Mouse (Mus musculus): ENCODE measurements at regions not wholly inside any gene's neighbourhood (a gene's known extent, or its start where the extent isn't known, plus 50 kb on each side); places are given as distances from the start of the nearest gene placed in this dataset.
"Not testable (repeated sequence)": the region's sequence is repeated elsewhere in the genome, so short reads cannot be mapped to it uniquely, and the experiment has no call there.

GRCm38 (mm10) chr6:140816359-140816758, 87.3 kb downstream of the Gm11077 start:
- Histone ChIP-seq H3K27me3 (ENCODE audit: insufficient read depth, poor library complexity, severe bottlenecking) (no peaks in the 10 kb centered on the region), H3K9me3 (no peaks in the 10 kb centered on the region), H3K36me3 (no peaks in the 10 kb centered on the region), H3K4me1 (peaks cover 4% of the 10 kb centered on the region), H3K27ac (no peak overlapping the region), H3K4me3 (no peak overlapping the region)
- 6% methylated on average over 1 of the region's 1 CpGs for WGBS
- no peak for DNase-seq (ENCODE audit: low spot score)

GRCm38 (mm10) chr6:140816831-140817230, 87.7 kb downstream of the Gm11077 start:
- no peaks in the 10 kb centered on the region for H3K36me3 ChIP-seq
- H3K4me1 ChIP-seq: peaks cover 3% of the 10 kb centered on the region
- H3K9me3 ChIP-seq: no peaks in the 10 kb centered on the region
- no peak for DNase-seq (ENCODE audit: low spot score)
- H3K4me3 ChIP-seq: no peak overlapping the region
- WGBS: 19% methylated on average over 6 of the region's 6 CpGs
- no peaks in the 10 kb centered on the region for H3K27me3 ChIP-seq (ENCODE audit: insufficient read depth, poor library complexity, severe bottlenecking)
- no peak overlapping the region for H3K27ac ChIP-seq

GRCm38 (mm10) chr6:140819451-140819878, 90.4 kb downstream of the Gm11077 start:
- H3K36me3 ChIP-seq: no peaks in the 10 kb centered on the region
- H3K27ac ChIP-seq: no peak overlapping the region
- 79% methylated on average over 8 of the region's 8 CpGs for WGBS
- H3K9me3 ChIP-seq: no peaks in the 10 kb centered on the region
- peaks cover 3% of the 10 kb centered on the region for H3K4me1 ChIP-seq
- no peaks in the 10 kb centered on the region for H3K27me3 ChIP-seq (ENCODE audit: insufficient read depth, poor library complexity, severe bottlenecking)
- no peak for DNase-seq (ENCODE audit: low spot score)
- no peak overlapping the region for H3K4me3 ChIP-seq

GRCm38 (mm10) chr6:140826522-140826921, 97.4 kb downstream of the Gm11077 start:
- Histone ChIP-seq H3K27ac (no peak overlapping the region), H3K4me1 (no peaks in the 10 kb centered on the region), H3K36me3 (no peaks in the 10 kb centered on the region), H3K9me3 (no peaks in the 10 kb centered on the region), H3K27me3 (ENCODE audit: insufficient read depth, poor library complexity, severe bottlenecking) (no peaks in the 10 kb centered on the region), H3K4me3 (no peak overlapping the region)
- DNase-seq (ENCODE audit: low spot score): no peak

GRCm38 (mm10) chr6:140827651-140828050, 98.6 kb downstream of the Gm11077 start:
- no peak for DNase-seq (ENCODE audit: low spot score)
- no peak overlapping the region for H3K4me3 ChIP-seq
- H3K27ac ChIP-seq: no peak overlapping the region
- H3K9me3 ChIP-seq: no peaks in the 10 kb centered on the region
- H3K4me1 ChIP-seq: no peaks in the 10 kb centered on the region
- no peaks in the 10 kb centered on the region for H3K27me3 ChIP-seq (ENCODE audit: insufficient read depth, poor library complexity, severe bottlenecking)
- H3K36me3 ChIP-seq: no peaks in the 10 kb centered on the region

- no peak overlapping the region for H3K27ac ChIP-seq
- no peaks in the 10 kb centered on the region for H3K9me3 ChIP-seq
- no peak for DNase-seq (ENCODE audit: low spot score)
- H3K4me3 ChIP-seq: no peak overlapping the region
- no peaks in the 10 kb centered on the region for H3K27me3 ChIP-seq (ENCODE audit: insufficient read depth, poor library complexity, severe bottlenecking)
- no peaks in the 10 kb centered on the region for H3K4me1 ChIP-seq
- 78% methylated on average over 8 of the region's 8 CpGs for WGBS
- H3K36me3 ChIP-seq: no peaks in the 10 kb centered on the region
Measured at GRCm38 (mm10) chr6:140843292-140843991, 114.4 kb downstream of the Gm11077 start.

- WGBS: 83% methylated on average over 3 of the region's 3 CpGs
- Histone ChIP-seq H3K36me3 (no peaks in the 10 kb centered on the region), H3K4me1 (no peaks in the 10 kb centered on the region), H3K4me3 (no peak overlapping the region), H3K9me3 (no peaks in the 10 kb centered on the region), H3K27me3 (ENCODE audit: insufficient read depth, poor library complexity, severe bottlenecking) (no peaks in the 10 kb centered on the region), H3K27ac (no peak overlapping the region)
- DNase-seq (ENCODE audit: low spot score): no peak
Measured at GRCm38 (mm10) chr6:140847165-140847564, 118.1 kb downstream of the Gm11077 start.

GRCm38 (mm10) chr6:140852420-140852819, 123.3 kb downstream of the Gm11077 start:
- Histone ChIP-seq H3K4me3 (no peak overlapping the region), H3K4me1 (no peaks in the 10 kb centered on the region), H3K27ac (no peak overlapping the region), H3K36me3 (no peaks in the 10 kb centered on the region), H3K27me3 (ENCODE audit: insufficient read depth, poor library complexity, severe bottlenecking) (no peaks in the 10 kb centered on the region), H3K9me3 (no peaks in the 10 kb centered on the region)
- WGBS: 81% methylated on average over 5 of the region's 5 CpGs
- DNase-seq (ENCODE audit: low spot score): no peak

GRCm38 (mm10) chr6:140853508-140853907, 124.4 kb downstream of the Gm11077 start:
- H3K36me3 ChIP-seq: no peaks in the 10 kb centered on the region
- no peaks in the 10 kb centered on the region for H3K4me1 ChIP-seq
- DNase-seq (ENCODE audit: low spot score): no peak
- H3K27me3 ChIP-seq (ENCODE audit: insufficient read depth, poor library complexity, severe bottlenecking): no peaks in the 10 kb centered on the region
- H3K27ac ChIP-seq: no peak overlapping the region
- no peak overlapping the region for H3K4me3 ChIP-seq
- 44% methylated on average over 5 of the region's 5 CpGs for WGBS
- no peaks in the 10 kb centered on the region for H3K9me3 ChIP-seq

GRCm38 (mm10) chr6:140854691-140855090, 125.6 kb downstream of the Gm11077 start:
- Histone ChIP-seq H3K4me1 (no peaks in the 10 kb centered on the region), H3K27me3 (ENCODE audit: insufficient read depth, poor library complexity, severe bottlenecking) (no peaks in the 10 kb centered on the region), H3K9me3 (no peaks in the 10 kb centered on the region), H3K36me3 (no peaks in the 10 kb centered on the region), H3K4me3 (no peak overlapping the region), H3K27ac (no peak overlapping the region)
- WGBS: 70% methylated on average over 6 of the region's 6 CpGs
- DNase-seq (ENCODE audit: low spot score): no peak

GRCm38 (mm10) chr6:140856468-140857117, 127.5 kb downstream of the Gm11077 start:
- WGBS: 28% methylated on average over 14 of the region's 14 CpGs
- H3K27ac ChIP-seq: peak overlapping the region; percentile 38; the same call in 1 of the 2 replicates

GRCm38 (mm10) chr6:140857118-140857746, 128.1 kb downstream of the Gm11077 start:
- WGBS: 25% methylated on average over 18 of the region's 18 CpGs
- no peaks in the 10 kb centered on the region for H3K36me3 ChIP-seq
- H3K4me1 ChIP-seq: no peaks in the 10 kb centered on the region
- peak; percentile 72 for DNase-seq (ENCODE audit: low spot score)
- peak overlapping the region; percentile 41 for H3K4me3 ChIP-seq
- no peaks in the 10 kb centered on the region for H3K27me3 ChIP-seq (ENCODE audit: insufficient read depth, poor library complexity, severe bottlenecking)
- peak overlapping the region; percentile 56; the same call in 1 of the 2 replicates for H3K27ac ChIP-seq
- no peaks in the 10 kb centered on the region for H3K9me3 ChIP-seq

More at GRCm38 (mm10) chr6:140856468-140857117, 127.5 kb downstream of the Gm11077 start:
- DNase-seq (ENCODE audit: low spot score): peak; percentile 60
- H3K9me3 ChIP-seq: no peaks in the 10 kb centered on the region
- H3K4me3 ChIP-seq: peak overlapping the region; percentile 41
- H3K36me3 ChIP-seq: no peaks in the 10 kb centered on the region
- no peaks in the 10 kb centered on the region for H3K4me1 ChIP-seq
- H3K27me3 ChIP-seq (ENCODE audit: insufficient read depth, poor library complexity, severe bottlenecking): no peaks in the 10 kb centered on the region

- H3K9me3 ChIP-seq; H3K27ac ChIP-seq; H3K4me3 ChIP-seq; H3K4me1 ChIP-seq; DNase-seq (ENCODE audit: low spot score); H3K36me3 ChIP-seq; H3K27me3 ChIP-seq (ENCODE audit: insufficient read depth, poor library complexity, severe bottlenecking): not testable (repeated sequence)
- WGBS: 84% methylated on average over 10 of the region's 16 CpGs
Measured at GRCm38 (mm10) chr6:140869523-140869922, 140.4 kb downstream of the Gm11077 start.
